Mouse (Mus musculus): ENCODE results near the gene Canx. TPM values are rescaled to one million over a fixed set of nuclear protein-coding genes. Genes with fewer than 3 reads are reported as not detected.
"Not testable (repeated sequence)": the region's sequence is repeated elsewhere in the genome, so short reads cannot be mapped to it uniquely, and the experiment has no call there.

Gene Canx
- polyA plus RNA-seq (2016; fragmentation: Nextera tagmentation; extraction: Ambion mirVana) = 282 and 289 TPM in 2 replicates

DNA sequence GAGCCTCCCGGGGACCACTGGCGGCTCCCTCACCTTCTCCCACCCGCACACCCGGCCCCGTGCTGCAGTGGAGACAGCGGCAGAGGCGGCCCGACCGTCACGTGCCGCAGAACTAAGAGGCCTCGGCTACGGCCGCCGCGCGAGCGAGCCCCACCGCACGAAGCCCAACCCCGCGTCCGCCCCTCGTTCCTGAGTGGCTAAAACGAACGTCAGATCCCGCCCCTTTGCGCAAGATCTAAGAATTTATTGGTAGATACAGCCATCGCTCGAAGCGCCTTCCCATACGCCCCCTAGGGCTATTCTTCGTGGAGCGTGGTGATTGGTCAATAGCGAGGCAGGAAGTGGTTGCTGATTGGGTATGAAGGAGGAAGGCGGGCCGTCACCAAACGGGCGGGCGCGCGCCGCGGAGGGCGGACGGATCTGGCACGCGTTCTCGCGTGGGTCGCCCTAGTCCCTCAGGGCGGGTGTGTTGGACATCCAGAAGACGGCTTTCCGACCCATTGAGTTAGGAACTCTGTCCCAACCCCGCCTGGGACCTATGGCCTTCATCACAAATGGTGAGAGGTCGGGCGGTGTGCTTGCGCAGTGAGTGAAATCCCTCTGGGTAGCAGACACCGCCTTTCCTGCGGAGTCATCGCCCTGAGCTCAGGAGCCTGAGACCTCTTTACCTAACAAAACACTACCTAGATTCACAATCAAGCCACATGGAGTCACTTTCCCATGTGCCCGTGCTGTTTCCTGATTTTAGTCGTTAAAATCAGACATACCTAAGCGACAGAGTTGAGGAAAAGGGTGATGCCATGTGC is at the start of gene Canx:
Gene Canx, minus strand, starts transcription at position 178 of the 806 bp plus-strand sequence.
- H3K4me1 ChIP-seq = peaks cover 33% of the 10 kb centered on the region
- peak within 1 kb of the TSS; percentile 89 for H3K27ac ChIP-seq (replicated peaks)
- no peaks in the 10 kb centered on the region for H3K9me3 ChIP-seq
- peak within 1 kb of the TSS; percentile 95 for H3K9ac ChIP-seq (replicated peaks)
- H3K27me3 ChIP-seq = no peaks in the 10 kb centered on the region
- ATAC-seq (ENCODE audit: low FRiP score, low read depth) = peak; percentile 99
- under 1% methylated on average over 64 of the region's 64 CpGs for WGBS
- peaks cover 14% of the 10 kb centered on the region for H3K36me3 ChIP-seq
- peak within 1 kb of the TSS; percentile 88 for H3K4me2 ChIP-seq (replicated peaks)
- peak within 1 kb of the TSS; percentile 91 for H3K4me3 ChIP-seq

DNA sequence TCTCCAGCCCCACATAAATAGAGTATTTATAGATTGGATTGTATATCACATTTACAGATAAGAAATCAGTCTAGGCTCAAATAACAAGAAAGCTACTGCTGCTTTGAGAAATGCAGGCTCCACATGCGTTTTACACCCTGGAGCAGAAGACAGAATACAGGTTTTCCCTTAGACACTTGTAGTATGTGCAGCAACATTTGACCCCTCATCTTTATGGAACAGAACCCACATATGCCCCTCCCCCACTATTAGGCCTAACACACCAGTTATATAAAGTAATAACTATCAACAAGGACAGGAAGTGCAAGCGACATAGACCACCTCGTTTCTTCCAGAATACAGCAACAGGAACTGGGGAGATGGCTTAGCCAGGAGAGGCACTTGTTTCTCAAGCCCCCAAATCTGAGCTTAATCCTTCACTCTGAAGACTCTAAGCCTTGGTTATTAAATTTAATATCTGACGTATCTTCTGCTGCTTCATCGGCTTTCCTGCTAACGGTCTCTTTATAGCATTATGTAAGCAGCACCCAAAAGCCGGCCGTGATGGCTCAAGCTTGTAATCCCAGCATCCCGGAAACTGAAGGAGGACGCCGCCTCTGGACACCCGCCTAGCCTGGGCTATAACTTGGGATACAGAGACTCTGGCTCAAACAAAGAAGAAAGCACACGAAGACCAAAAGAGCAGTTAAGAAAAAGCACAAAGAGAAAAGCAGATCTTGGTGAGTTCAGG is 49.0 kb upstream of the Canx start:
- Histone ChIP-seq H3K27me3 (peaks cover 17% of the 10 kb centered on the region), H3K4me1 (peaks cover 28% of the 10 kb centered on the region), H3K4me2 (replicated peaks) (no peak overlapping the region), H3K9me3 (no peaks in the 10 kb centered on the region), H3K4me3 (no peak overlapping the region), H3K9ac (replicated peaks) (no peak overlapping the region), H3K36me3 (peaks cover 3% of the 10 kb centered on the region), H3K27ac (replicated peaks) (no peak overlapping the region)
- ATAC-seq (ENCODE audit: low FRiP score, low read depth) = no peak
- 70% methylated on average over 13 of the region's 13 CpGs for WGBS

DNA sequence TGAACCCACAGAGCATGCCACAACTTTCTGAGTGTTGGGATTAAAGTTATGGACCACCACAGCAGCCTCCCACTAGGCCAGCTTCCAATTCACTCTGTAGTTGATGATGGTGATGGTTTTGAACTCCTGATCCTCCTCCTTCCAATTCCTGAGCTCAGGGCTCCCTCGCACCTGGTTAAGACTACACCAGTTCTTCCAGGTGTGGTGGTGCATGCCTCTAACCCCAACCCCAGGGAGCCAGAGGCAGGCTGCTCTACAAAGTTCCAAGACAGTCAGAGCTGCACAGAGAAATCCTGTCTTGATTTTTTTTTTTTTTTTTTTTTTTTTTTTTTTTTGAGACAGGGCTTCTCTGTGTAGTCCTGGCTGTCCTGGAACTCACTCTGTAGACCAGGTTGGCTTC is 48.1 kb upstream of the Canx start:
- no peaks in the 10 kb centered on the region for H3K36me3 ChIP-seq
- no peak overlapping the region for H3K9ac ChIP-seq (replicated peaks)
- peaks cover 17% of the 10 kb centered on the region for H3K27me3 ChIP-seq
- H3K4me3 ChIP-seq = no peak overlapping the region
- peaks cover 24% of the 10 kb centered on the region for H3K4me1 ChIP-seq
- H3K9me3 ChIP-seq = no peaks in the 10 kb centered on the region
- 85% methylated on average over 1 of the region's 1 CpGs for WGBS
- no peak overlapping the region for H3K4me2 ChIP-seq (replicated peaks)
- no peak for ATAC-seq (ENCODE audit: low FRiP score, low read depth)
- no peak overlapping the region for H3K27ac ChIP-seq (replicated peaks)

DNA sequence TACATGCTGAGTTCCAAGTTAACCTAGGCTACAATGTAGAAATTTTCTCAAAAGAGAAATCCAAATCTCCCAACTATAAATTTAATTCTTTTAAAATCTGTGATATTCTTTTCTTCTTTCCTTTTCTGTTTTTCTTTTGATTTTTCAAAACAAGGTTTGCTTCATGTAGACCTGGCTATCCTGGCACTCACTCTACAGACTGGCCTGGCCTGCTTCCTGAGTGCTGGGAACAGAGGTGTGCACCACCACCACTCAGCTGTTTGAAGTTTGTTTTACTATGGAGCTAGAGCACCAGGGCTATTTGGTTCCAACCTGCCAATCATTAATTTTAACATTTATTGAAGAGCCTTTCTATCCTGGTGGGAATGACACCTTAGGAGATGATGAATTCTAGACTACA is 47.6 kb upstream of the Canx start:
- no peak for ATAC-seq (ENCODE audit: low FRiP score, low read depth)
- H3K9me3 ChIP-seq = no peaks in the 10 kb centered on the region
- H3K4me1 ChIP-seq = peaks cover 24% of the 10 kb centered on the region

DNA sequence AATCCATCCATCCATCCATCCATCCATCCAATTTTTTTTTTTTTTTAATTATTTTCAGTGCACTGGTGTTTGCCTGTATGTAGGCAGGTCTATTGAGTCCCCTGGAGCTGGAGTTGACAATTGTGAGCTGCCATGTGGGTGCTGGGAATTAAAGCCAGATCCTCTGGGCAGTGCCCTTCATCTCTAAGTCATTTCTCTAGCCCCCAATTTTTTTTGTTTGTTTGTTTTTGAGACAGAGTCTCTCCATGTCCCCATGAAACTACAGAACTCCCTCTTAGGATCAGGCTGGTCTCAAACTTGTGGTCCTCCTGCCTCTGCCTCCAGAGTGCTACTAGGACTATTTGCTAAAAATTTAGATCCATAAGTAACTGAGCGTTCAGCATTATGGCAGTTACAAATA is 46.4 kb upstream of the Canx start:
- H3K9ac ChIP-seq (replicated peaks) = peak overlapping the region; percentile 62
- peaks cover 17% of the 10 kb centered on the region for H3K27me3 ChIP-seq
- H3K4me2 ChIP-seq (replicated peaks) = peak overlapping the region; percentile 56
- H3K36me3 ChIP-seq = no peaks in the 10 kb centered on the region
- WGBS = 97% methylated on average over 1 of the region's 1 CpGs
- H3K27ac ChIP-seq (replicated peaks) = peak overlapping the region; percentile 77; the same call in 1 of the 2 replicates
- H3K4me1 ChIP-seq = peaks cover 24% of the 10 kb centered on the region
- ATAC-seq (ENCODE audit: low FRiP score, low read depth) = no peak
- H3K9me3 ChIP-seq = no peaks in the 10 kb centered on the region
- H3K4me3 ChIP-seq = peak overlapping the region; percentile 38

More for the DNA sequence above, 47.6 kb upstream of the Canx start:
- H3K4me2 ChIP-seq (replicated peaks) = no peak overlapping the region
- peaks cover 17% of the 10 kb centered on the region for H3K27me3 ChIP-seq
- H3K4me3 ChIP-seq = no peak overlapping the region
- no peaks in the 10 kb centered on the region for H3K36me3 ChIP-seq
- H3K9ac ChIP-seq (replicated peaks) = no peak overlapping the region
- no peak overlapping the region for H3K27ac ChIP-seq (replicated peaks)

DNA sequence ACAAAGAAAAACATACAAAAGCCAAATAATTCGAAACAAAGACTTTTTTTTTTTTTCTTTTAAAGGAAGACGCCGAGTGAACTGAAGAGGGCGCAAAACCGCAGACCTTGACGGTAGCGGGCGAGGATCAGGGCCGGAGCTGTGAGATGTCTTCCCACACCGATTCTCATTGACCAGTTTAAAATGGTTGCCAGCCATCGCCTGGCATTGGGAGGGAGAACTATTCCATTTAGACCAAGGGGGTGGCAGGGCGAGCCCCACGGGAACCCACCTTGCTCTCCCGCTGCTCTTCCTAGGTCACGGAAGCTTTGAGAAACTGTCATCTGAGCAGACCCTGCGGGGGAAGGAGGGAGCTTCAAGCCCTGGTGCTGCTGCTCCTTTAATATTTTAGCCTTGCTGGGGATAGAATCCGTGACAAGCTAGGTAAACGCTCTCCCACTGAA is 45.9 kb upstream of the Canx start:
- Histone ChIP-seq H3K9ac (replicated peaks) (peak overlapping the region; percentile 62), H3K4me1 (peaks cover 20% of the 10 kb centered on the region), H3K27ac (replicated peaks) (peak overlapping the region; percentile 77), H3K9me3 (no peaks in the 10 kb centered on the region), H3K27me3 (peaks cover 17% of the 10 kb centered on the region), H3K4me3 (peak overlapping the region; percentile 38), H3K36me3 (no peaks in the 10 kb centered on the region), H3K4me2 (replicated peaks) (peak overlapping the region; percentile 56)
- WGBS = 2% methylated on average over 18 of the region's 18 CpGs
- no peak; the same call in 1 of the 2 replicates for ATAC-seq (ENCODE audit: low FRiP score, low read depth)

DNA sequence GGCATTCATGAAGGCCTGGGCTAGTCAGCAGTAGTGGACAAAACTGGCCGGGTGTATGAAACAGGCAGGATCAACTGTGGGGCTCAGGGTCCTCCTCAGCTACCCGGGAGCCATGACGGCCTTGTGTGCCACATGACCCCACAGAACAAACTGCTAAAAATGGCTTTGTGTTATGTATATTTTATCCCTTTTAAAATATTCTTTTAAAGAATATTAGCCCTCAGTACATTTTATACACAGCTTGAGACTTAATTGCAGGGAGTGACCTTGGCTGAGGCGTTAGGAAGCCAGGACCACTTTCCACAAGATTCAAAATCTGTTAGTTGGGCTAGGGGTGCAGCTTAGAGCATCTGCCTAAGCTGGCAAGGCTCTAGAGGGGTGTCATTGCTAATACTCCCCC is 45.5 kb upstream of the Canx start:
- peak; percentile 66; the same call in 1 of the 2 replicates for ATAC-seq (ENCODE audit: low FRiP score, low read depth)
- peaks cover 15% of the 10 kb centered on the region for H3K4me1 ChIP-seq
- H3K36me3 ChIP-seq = no peaks in the 10 kb centered on the region
- H3K27me3 ChIP-seq = peaks cover 17% of the 10 kb centered on the region
- no peak overlapping the region; the same call in 1 of the 2 replicates for H3K9ac ChIP-seq (replicated peaks)
- H3K27ac ChIP-seq (replicated peaks) = peak overlapping the region; percentile 77
- 49% methylated on average over 4 of the region's 4 CpGs for WGBS
- no peak overlapping the region for H3K4me3 ChIP-seq
- H3K4me2 ChIP-seq (replicated peaks) = peak overlapping the region; percentile 56
- H3K9me3 ChIP-seq = no peaks in the 10 kb centered on the region

DNA sequence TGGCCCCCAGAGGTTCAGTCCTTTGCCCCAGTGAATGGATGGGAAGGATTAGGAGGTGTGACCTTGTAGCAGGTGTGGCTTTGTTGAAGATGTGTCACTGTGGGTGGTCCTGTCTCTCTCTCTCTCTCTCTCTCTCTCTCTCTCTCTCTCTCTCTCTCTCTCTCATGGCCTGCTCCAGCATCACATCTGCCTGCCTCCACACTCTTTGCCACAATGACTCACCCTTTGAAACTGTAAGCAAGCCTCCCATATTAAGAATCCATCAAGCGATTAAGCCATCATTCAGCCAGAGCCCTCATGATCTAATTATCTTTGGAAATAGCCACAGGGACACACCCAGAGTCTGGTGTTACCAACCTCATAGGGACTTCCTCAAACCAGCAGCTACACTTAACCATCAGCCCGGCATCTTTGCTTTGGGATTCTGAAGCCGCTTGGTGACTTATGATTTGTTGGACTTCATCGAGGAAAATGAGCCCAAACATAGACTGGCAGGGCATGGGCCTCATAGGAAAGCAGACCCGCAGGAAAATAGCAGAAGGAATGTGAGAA is 44.0 kb upstream of the Canx start:
- no peak overlapping the region for H3K4me2 ChIP-seq (replicated peaks)
- H3K4me1 ChIP-seq = 0 out of 2 replicates have a peak, but pooled peaks cover 7% of the 10 kb centered on the region
- H3K27ac ChIP-seq (replicated peaks) = no peak overlapping the region
- H3K9me3 ChIP-seq = no peaks in the 10 kb centered on the region
- WGBS = 90% methylated on average over 5 of the region's 5 CpGs
- H3K9ac ChIP-seq (replicated peaks) = no peak overlapping the region
- no peak for ATAC-seq (ENCODE audit: low FRiP score, low read depth)
- peaks cover 13% of the 10 kb centered on the region for H3K27me3 ChIP-seq
- no peaks in the 10 kb centered on the region for H3K36me3 ChIP-seq
- H3K4me3 ChIP-seq = no peak overlapping the region

DNA sequence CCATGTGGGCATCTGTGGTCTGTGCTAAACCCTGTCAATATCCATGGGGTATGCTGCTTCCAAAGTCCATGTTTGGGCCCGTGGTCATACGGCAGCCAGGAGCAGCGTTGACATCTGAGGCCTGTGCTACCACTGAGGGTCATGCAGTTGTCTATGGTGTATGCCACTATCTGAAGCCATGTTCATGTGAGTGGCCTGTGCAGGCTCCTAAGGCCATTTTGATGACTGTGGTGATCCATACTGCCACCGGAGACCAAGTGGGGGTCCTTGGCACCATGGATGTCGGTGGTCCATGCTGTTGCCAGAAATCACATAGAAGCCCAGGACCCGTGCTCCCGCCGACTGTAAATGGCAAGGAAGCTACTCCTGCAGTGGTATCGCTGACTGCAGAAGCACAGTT is 42.1 kb upstream of the Canx start:
- H3K4me3 ChIP-seq = no peak overlapping the region
- H3K4me2 ChIP-seq (replicated peaks) = no peak overlapping the region
- ATAC-seq (ENCODE audit: low FRiP score, low read depth) = no peak
- H3K27me3 ChIP-seq = peaks cover 8% of the 10 kb centered on the region
- 92% methylated on average over 9 of the region's 9 CpGs for WGBS
- H3K27ac ChIP-seq (replicated peaks) = no peak overlapping the region
- no peak overlapping the region for H3K9ac ChIP-seq (replicated peaks)
- no peaks in the 10 kb centered on the region for H3K36me3 ChIP-seq
- H3K9me3 ChIP-seq = no peaks in the 10 kb centered on the region
- 0 out of 2 replicates have a peak, but pooled peaks cover 7% of the 10 kb centered on the region for H3K4me1 ChIP-seq

DNA sequence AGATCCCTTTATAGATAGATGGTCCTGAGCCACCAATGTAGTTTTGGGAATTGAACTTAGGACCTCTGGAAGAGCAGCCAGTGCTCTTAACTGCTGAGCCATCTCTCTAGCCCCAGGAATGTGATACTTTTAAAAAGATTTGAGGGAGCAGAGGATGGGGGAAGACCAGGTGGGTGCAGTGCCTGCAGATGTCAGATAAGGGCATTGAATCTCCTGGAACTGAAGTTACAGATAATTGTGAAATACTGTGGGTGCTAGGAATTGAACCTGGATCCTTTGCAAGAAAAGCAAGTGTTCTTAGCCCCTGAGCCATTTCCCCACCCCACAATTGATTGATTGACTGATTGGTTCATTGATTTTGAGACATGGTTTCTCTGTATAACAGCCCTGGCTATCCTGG is 39.8 kb upstream of the Canx start:
- Histone ChIP-seq H3K9me3 (no peaks in the 10 kb centered on the region), H3K27me3 (peaks cover 16% of the 10 kb centered on the region), H3K4me3 (no peak overlapping the region), H3K4me2 (replicated peaks) (no peak overlapping the region), H3K4me1 (no peaks in the 10 kb centered on the region), H3K9ac (replicated peaks) (no peak overlapping the region), H3K27ac (replicated peaks) (no peak overlapping the region), H3K36me3 (no peaks in the 10 kb centered on the region)
- no peak for ATAC-seq (ENCODE audit: low FRiP score, low read depth)

DNA sequence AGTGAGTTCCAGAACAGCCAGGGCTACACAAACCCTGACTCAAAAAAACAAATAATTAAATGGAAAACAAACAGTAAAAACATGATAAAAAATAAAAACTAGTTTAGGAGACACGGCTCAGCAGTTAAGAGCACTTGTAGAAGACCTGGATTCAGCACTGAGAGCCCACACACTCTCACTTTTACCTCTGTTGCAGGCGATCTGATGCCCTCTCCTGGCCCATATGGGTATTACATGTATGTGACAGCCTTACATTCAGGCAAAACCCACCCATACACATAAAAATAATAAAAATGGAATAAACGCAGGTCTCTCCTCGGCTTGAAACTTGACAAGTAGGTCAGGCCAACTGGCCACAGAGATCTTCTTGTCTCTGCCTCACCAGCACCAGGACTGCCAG is 39.1 kb upstream of the Canx start:
- Histone ChIP-seq H3K36me3 (no peaks in the 10 kb centered on the region), H3K4me3 (no peak overlapping the region), H3K4me1 (no peaks in the 10 kb centered on the region), H3K4me2 (replicated peaks) (no peak overlapping the region), H3K27me3 (peaks cover 19% of the 10 kb centered on the region), H3K9ac (replicated peaks) (no peak overlapping the region), H3K9me3 (no peaks in the 10 kb centered on the region), H3K27ac (replicated peaks) (no peak overlapping the region)
- peak; percentile 62; the same call in 1 of the 2 replicates for ATAC-seq (ENCODE audit: low FRiP score, low read depth)
- 13% methylated on average over 4 of the region's 4 CpGs for WGBS

DNA sequence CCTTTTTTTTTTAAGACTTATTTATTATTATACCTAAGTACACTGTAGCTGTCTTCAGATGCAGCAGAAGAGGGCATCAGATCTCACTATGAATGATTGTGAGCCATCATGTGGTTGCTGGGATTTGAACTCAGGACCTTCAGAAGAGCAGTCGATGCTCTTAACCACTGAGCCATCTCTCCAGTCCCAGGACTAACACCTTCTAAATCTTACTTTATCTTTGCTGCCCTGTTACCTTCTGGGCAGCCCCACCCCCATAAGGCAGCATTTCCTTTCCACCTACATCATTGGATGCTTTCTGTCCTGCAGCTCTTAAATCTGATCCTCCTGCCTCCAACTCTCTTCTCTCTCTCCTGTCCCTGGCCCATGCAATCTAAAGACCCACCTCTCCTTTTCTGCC is 35.8 kb upstream of the Canx start:
- not testable (repeated sequence) for H3K36me3 ChIP-seq; H3K4me1 ChIP-seq; H3K4me3 ChIP-seq; ATAC-seq (ENCODE audit: low FRiP score, low read depth); H3K4me2 ChIP-seq (replicated peaks); H3K27ac ChIP-seq (replicated peaks); H3K9ac ChIP-seq (replicated peaks); H3K9me3 ChIP-seq
- WGBS = 89% methylated on average over 1 of the region's 1 CpGs
- peaks cover 41% of the 10 kb centered on the region for H3K27me3 ChIP-seq

Measured in midbrain, embryonic 12.5 days (tissue).